Mouse (Mus musculus) retina, postnatal 1 day (tissue): ENCODE results near the gene Krtap6-5.
"Not testable (repeated sequence)": the region's sequence is repeated elsewhere in the genome, so short reads cannot be mapped to it uniquely, and the experiment has no call there.

ENCODE experiments used
- DNase-seq: peaks from one replicate; pipeline ENCODE4 v3.0.0-alpha.2; 2012

Krtap6-5 gene

GRCm38 (mm10) chr16:89047783-89048182 lies at the start of gene Krtap6-5:
Gene Krtap6-5 (minus strand): TSS chr16:89047883.
- no peak for DNase-seq

- peak; percentile 18 for DNase-seq
These were observed 23.4 kb upstream of the Krtap6-5 start for GRCm38 (mm10) chr16:89071041-89071440.

GRCm38 (mm10) chr16:89063902-89064301 lies 16.2 kb upstream of the Krtap6-5 start, which contains the start of gene 1110025L11Rik:
Gene 1110025L11Rik (minus strand): TSS chr16:89064002.
- DNase-seq = not testable (repeated sequence)

GRCm38 (mm10) chr16:89041372-89041771 lies 6.3 kb downstream of the Krtap6-5 start, which contains the start of gene Gm10228:
Gene Gm10228 (minus strand): TSS chr16:89041472.
- not testable (repeated sequence) for DNase-seq

GRCm38 (mm10) chr16:89031399-89031798 lies 16.3 kb downstream of the Krtap6-5 start, which contains the start of gene Krtap6-1:
Gene Krtap6-1 (plus strand): TSS chr16:89031699.
- DNase-seq = not testable (repeated sequence)

- not testable (repeated sequence) for DNase-seq
These were observed 32.7 kb downstream of the Krtap6-5 start, which contains the start of gene Gm10229 for GRCm38 (mm10) chr16:89014984-89015383. Gene Gm10229 (plus strand): TSS chr16:89015284.

GRCm38 (mm10) chr16:89013973-89014372 lies 33.7 kb downstream of the Krtap6-5 start:
- DNase-seq = no peak

GRCm38 (mm10) chr16:89010659-89011058 lies 37.0 kb downstream of the Krtap6-5 start, which contains the start of gene Krtap22-2:
Gene Krtap22-2 (minus strand): TSS chr16:89010759.
- DNase-seq = no peak
